In genomic region chr8:120895600-120895999, GRCm38 (mm10) we compare ENCODE assay signal across 10 mouse cellular contexts.
A peak's percentile ranks its signal among the peaks of the same experiment; 100 is the strongest.
DNase-seq lines count a peak whose midpoint lies in the region; ATAC-seq lines count a peak whose summit lies in the region.
"Had no signal": no experiment of that assay in that cellular context is flagged by ENCODE, and none has a peak within 500 bp of the region (broad histone marks: within the 10 kb centered on the region; RNA-seq: fewer than 3 reads in every experiment).

No protein-coding gene starts in this region.

- H3K9me3 ChIP-seq in heart, embryonic 16.5 days (replicated peaks; ENCODE audit: control insufficient read depth, low read length): no peaks in the 10 kb centered on the region; the same call in 1 of the 2 replicates
- peaks cover 5% of the 10 kb centered on the region; the same call in 1 of the 2 replicates for H3K9me3 ChIP-seq in hindbrain, embryonic 10.5 days
- no peaks in the 10 kb centered on the region for H3K9me3 ChIP-seq in midbrain, embryonic 12.5 days

- H3K4me1 ChIP-seq in heart, embryonic 16.5 days (ENCODE audit: control insufficient read depth, insufficient read depth, low read length): no peaks in the 10 kb centered on the region
- H3K4me1 ChIP-seq in hindbrain, embryonic 10.5 days (replicated peaks): peaks cover 50% of the 10 kb centered on the region
- H3K4me1 ChIP-seq in midbrain, embryonic 12.5 days: peaks cover 18% of the 10 kb centered on the region

- DNase-seq in heart, postnatal 4 days: no peak
- DNase-seq in hindbrain, embryonic 10.5 days (ENCODE audit: low spot score): peak; percentile 52
- DNase-seq in adrenal gland, postnatal 36 days: no peak
- no peak for DNase-seq in gastrocnemius, postnatal 14 days
- DNase-seq in right cerebral cortex, postnatal 36 days (ENCODE audit: low spot score in 2 of 2): no peak
- DNase-seq: right cerebral cortex, postnatal 4 days had no signal

- no peaks in the 10 kb centered on the region for H3K36me3 ChIP-seq in heart, embryonic 16.5 days (ENCODE audit: control insufficient read depth, insufficient read depth)
- no peaks in the 10 kb centered on the region for H3K36me3 ChIP-seq in hindbrain, embryonic 10.5 days
- no peaks in the 10 kb centered on the region for H3K36me3 ChIP-seq in midbrain, embryonic 12.5 days

- under 1% methylated on average over 13 of the region's 13 CpGs for WGBS in heart, embryonic 16.5 days
- 3% methylated on average over 13 of the region's 13 CpGs for WGBS in hindbrain, embryonic 10.5 days
- 3% methylated on average over 13 of the region's 13 CpGs for WGBS in midbrain, embryonic 12.5 days

- peaks cover 58% of the 10 kb centered on the region for H3K27me3 ChIP-seq in heart, embryonic 16.5 days (ENCODE audit: control insufficient read depth, insufficient read depth, low read length)
- H3K27me3 ChIP-seq in hindbrain, embryonic 10.5 days (ENCODE audit: insufficient read depth, poor library complexity, severe bottlenecking): peaks cover 91% of the 10 kb centered on the region
- peaks cover 69% of the 10 kb centered on the region for H3K27me3 ChIP-seq in midbrain, embryonic 12.5 days

- H3K27ac ChIP-seq in heart, embryonic 16.5 days (ENCODE audit: low read length): no peak overlapping the region
- peak overlapping the region; percentile 56; the same call in 1 of the 2 replicates for H3K27ac ChIP-seq in hindbrain, embryonic 10.5 days
- H3K27ac ChIP-seq in midbrain, embryonic 12.5 days (replicated peaks): no peak overlapping the region
- H3K27ac ChIP-seq: macrophage had no signal

- H3K9ac ChIP-seq in heart, embryonic 16.5 days (ENCODE audit: low read length): no peak overlapping the region
- H3K9ac ChIP-seq in midbrain, embryonic 12.5 days (replicated peaks): 0 out of 2 replicates have a peak overlapping the region, but pooled peaks have one; percentile 35

- no peak for ATAC-seq in heart, embryonic 16.5 days (replicated peaks; ENCODE audit: extremely low read depth, insufficient read depth, low FRiP score)
- peak; percentile 66 for ATAC-seq in activated CD4-positive, CD25-positive, alpha-beta regulatory T cell, adult 4 months
- ATAC-seq in midbrain, embryonic 12.5 days (ENCODE audit: low FRiP score, low read depth): no peak

- peak overlapping the region; percentile 13; the same call in 1 of the 2 replicates for H3K4me2 ChIP-seq in heart, embryonic 16.5 days (ENCODE audit: low read depth, low read length)
- H3K4me2 ChIP-seq in midbrain, embryonic 12.5 days (replicated peaks): peak overlapping the region; percentile 54

- intact Hi-C loops in gastrocnemius, postnatal 14 days (cut with DNase I; ENCODE audit: low total_unique reads): no loop called here

- H3K4me3 ChIP-seq in heart, embryonic 16.5 days (ENCODE audit: low read length): no peak overlapping the region
- H3K4me3 ChIP-seq in hindbrain, embryonic 10.5 days: peak overlapping the region; percentile 45
- H3K4me3 ChIP-seq in midbrain, embryonic 12.5 days: peak overlapping the region; percentile 21
